Mouse (Mus musculus) lung, postnatal 36 days (tissue): Measurements from ENCODE around the gene Gm3415.
"Not testable (repeated sequence)": the region's sequence is repeated elsewhere in the genome, so short reads cannot be mapped to it uniquely, and the experiment has no call there.

Source experiments
- DNase-seq: peaks from one replicate; pipeline ENCODE4 v3.0.0; 2022; ENCODE audit warnings: mixed read lengths

Gene Gm3415

GRCm38 (mm10) chr5:146555836-146556235 is at the start of gene Gm3415:
TSS of gene Gm3415 (plus strand) at chr5:146556136.
- DNase-seq = not testable (repeated sequence)

GRCm38 (mm10) chr5:146513823-146514222 is 42.1 kb upstream of the Gm3415 start, which contains the start of gene Gm3402:
TSS of gene Gm3402 (plus strand) at chr5:146514123.
- DNase-seq = not testable (repeated sequence)

DNA sequence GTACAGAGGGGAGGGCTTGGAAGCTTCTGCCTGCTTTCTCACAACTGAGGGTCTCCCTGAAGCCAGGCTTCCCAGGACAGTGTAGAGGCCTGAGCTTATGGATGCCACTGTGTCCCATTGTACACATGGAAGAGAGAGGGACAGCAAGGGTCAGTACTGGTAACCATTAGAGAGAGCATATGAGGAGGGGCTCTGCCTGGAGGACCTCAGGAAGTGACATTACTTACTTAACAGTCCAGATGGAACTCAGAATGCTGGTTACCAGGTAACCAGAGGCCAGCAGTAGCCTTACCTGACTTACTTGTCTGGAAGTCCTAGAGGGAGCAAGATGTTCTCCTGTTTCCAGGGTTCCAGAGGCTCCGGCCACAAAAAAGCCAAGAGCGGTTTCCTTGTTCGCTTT is 30.4 kb upstream of the Gm3415 start, which contains the start of gene Gm3404:
Gene Gm3404 (plus strand): TSS at position 301 of the 400 bp plus-strand sequence.
- not testable (repeated sequence) for DNase-seq

DNA sequence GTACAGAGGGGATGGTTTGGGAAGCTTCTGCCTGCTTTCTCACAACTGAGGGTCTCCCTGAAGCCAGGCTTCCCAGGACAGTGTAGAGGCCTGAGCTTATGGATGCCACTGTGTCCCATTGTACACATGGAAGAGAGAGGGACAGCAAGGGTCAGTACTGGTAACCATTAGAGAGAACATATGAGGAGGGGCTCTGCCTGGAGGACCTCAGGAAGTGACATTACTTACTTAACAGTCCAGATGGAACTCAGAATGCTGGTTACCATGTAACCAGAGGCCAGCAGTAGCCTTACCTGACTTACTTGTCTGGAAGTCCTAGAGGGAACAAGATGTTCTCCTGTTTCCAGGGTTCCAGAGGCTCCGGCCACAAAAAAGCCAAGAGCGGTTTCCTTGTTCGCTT is 18.6 kb upstream of the Gm3415 start, which contains the start of gene Gm3409:
Gene Gm3409 (plus strand): TSS at position 301 of the 400 bp plus-strand sequence.
- not testable (repeated sequence) for DNase-seq

GRCm38 (mm10) chr5:146564259-146564658 is 8.3 kb downstream of the Gm3415 start:
- no peak for DNase-seq

DNA sequence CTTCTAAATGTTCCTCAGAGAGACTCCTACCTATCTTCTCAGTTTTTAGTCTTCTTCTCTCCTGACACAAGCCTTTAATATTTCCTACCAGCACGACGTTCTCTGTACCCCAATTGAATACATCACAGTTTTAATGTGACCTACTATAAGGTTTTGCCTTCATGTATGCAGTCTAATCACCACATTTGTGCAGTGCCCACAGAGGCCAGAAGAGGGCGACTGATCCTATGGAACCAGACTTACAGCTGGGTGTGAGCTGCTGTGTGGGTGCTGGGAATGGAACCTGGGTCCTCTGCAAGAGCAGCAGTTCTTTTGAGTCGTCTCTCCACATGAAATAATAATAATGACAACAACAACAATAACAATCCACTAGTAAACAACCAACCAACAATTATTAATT is 11.1 kb downstream of the Gm3415 start:
- DNase-seq = no peak

DNA sequence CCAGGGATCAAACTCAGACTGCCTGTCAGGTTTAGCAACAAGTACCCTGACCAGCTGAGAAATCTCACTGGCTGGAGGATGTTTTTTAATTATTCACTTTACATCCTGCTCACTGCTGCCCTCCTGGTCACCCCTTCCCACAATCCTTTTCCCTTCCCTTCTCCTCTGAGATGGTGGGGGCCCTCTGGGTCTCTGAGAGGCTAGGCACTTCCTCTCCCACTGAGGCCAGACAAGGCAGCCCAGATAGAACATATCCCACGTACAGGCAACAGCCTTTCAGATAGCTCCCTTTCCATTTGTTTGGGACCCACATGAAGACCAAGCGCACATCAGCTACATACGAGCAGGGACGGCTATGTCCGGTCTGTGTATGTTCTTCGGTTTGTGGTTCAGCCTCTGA is 14.2 kb downstream of the Gm3415 start:
- not testable (repeated sequence) for DNase-seq

- not testable (repeated sequence) for DNase-seq
These were observed 16.1 kb downstream of the Gm3415 start for GRCm38 (mm10) chr5:146571830-146572734.

- not testable (repeated sequence) for DNase-seq
These were observed 16.8 kb downstream of the Gm3415 start for GRCm38 (mm10) chr5:146572735-146573042.

DNA sequence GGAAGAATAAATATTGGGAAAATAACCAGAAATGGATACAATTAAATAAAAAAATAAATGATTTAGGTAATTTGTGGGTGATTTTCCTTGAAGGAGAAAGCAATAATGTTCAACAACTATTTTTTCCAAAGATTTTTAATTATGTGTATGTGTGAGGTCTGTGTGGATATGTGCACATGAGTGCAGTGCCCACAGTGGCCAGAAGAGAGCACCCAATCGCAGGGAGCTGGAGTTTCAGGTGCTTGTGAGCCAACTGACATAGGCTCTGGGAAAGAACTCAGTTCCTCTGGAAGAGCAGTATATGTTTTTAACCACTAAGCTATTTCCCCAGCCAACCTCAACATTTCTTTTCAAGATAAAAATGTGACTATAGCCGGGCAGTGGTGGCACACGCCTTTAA is 20.7 kb downstream of the Gm3415 start:
- DNase-seq = no peak

DNA sequence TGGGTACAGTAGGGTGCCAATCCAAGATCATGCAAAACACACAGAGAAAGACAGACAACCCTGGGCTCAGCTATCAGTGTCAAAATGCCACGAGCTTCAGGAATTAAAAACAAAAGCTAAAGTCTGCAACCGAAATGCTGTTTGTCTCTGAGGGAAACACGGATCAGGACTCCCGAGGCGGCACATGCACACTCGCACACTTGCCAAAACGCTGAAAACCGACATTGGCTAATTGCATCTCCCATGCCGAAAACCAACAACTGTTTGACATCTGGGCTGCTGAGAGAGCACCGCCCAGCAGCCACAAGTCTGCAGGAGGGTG is 28.2 kb downstream of the Gm3415 start:
- no peak for DNase-seq

DNA sequence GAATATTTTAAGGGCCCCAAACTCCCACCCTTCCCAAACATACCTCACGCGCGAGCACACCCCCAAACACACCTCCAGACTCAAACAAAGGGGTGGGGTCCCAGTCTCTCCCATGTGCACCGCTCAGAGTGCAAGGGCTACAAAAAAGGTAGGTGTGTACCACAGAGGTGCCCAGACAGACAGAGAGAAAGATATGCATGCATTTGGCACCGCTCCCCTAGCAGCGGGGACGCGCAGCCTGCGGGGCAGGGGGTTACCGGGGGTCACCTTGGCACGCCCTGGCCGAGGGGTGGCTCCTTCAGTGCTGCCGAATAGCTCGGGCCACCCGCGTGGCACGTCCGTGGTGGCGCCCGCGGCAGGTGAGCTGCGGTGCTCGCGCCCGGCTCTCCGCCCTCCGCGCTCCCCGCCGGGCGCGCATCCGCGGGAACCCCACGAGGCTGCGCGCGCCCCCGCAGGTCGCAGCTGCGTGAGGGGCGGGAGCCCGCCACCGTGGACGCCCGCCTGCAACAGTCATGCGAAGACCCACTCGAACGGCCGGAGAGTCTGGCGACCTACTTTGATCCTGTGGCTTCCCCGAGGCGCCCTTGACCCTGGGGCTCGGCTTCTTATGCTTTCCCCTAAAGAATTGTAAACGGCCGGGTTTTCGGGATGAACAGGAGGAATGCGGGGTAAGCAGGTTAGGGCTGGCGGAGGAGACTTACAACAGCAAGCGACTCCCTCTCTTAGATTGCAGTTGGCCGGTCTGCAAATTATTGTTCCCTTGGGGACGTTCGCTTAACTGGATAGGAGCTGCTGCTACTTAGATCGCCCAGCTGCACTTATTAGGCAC is 28.8 kb downstream of the Gm3415 start, which contains the start of gene Gpr12:
Gene Gpr12 (minus strand): TSS at position 762 of the 829 bp plus-strand sequence.
- no peak for DNase-seq

- DNase-seq = no peak
These were observed 29.3 kb downstream of the Gm3415 start for GRCm38 (mm10) chr5:146585307-146585651.

DNA sequence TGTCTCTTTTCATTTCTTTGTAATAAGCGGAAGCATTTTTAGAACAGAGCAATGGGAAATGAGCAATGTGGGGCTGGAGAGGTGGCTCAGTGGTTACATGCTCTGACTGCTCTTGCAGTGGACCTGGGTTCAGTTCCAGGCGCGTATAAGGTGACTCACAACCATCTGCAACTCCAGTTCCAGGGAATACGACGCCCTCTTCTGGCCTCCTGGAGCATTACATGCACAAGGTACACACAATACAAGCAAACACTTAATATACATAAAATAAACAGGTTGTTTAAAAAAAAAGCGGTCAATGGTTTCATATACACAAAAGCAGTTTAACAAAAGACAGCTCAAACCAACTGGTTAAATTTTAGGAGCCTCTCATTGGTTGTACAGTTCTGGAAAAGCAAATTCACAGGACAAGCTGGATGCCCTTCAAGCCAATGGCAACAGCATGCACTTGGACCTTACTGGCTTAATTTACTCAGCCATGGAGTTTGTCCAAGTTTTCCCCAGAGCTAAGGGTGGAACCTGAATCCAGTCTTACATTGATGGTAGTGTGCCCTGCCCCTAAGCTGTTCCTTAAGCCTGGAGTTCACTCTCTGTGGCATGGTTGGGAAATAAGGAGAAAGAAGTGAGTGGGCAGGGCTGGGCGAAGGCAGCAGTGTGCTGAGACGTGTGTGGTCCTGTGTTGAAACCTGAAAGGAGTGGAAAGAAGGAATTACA is 30.6 kb downstream of the Gm3415 start:
- DNase-seq = no peak

DNA sequence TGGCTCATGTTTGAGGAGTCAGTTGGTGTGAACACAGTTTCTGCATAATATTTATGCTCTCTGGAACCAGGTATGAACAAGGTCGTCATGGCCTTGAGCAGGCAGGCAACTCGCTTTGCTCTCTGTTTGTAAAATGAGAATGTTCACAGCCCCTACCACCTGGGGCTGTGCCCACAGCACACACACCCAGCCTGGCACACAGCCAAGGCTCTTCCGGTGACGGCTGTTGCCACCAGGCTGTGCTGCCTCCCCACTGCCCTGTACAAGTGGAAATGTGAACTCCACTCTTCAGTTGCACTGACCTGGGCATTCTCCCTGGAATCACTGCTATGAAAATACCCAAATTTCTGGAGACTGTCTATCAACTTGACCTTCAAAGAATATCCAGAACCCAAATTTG is 35.1 kb downstream of the Gm3415 start:
- DNase-seq = no peak

DNA sequence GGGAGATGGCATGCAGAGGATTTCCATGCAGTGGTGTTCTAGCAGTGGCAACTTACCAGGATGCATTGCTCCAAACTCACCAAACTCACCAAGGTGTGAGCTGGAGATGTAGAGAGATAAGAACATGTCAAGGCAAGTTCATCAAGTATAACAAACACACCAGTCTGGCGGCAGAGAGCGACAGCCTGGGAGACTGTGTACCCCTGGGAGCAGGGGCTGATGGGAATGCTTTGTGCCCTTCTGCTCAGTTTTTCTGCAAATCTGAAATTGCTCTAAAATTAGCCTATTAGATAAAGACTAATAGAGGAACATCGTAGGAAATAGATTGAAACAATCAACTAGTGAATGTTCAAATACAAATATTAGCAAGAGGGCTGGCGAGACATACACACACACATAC is 35.7 kb downstream of the Gm3415 start:
- no peak for DNase-seq

GRCm38 (mm10) chr5:146592580-146592979 is 36.6 kb downstream of the Gm3415 start:
- DNase-seq = no peak

- no peak for DNase-seq
These were observed 40.9 kb downstream of the Gm3415 start for GRCm38 (mm10) chr5:146596612-146597502.

GRCm38 (mm10) chr5:146597503-146597874 is 41.6 kb downstream of the Gm3415 start:
- no peak for DNase-seq

- no peak for DNase-seq
These were observed 42.5 kb downstream of the Gm3415 start for GRCm38 (mm10) chr5:146598215-146599119.

DNA sequence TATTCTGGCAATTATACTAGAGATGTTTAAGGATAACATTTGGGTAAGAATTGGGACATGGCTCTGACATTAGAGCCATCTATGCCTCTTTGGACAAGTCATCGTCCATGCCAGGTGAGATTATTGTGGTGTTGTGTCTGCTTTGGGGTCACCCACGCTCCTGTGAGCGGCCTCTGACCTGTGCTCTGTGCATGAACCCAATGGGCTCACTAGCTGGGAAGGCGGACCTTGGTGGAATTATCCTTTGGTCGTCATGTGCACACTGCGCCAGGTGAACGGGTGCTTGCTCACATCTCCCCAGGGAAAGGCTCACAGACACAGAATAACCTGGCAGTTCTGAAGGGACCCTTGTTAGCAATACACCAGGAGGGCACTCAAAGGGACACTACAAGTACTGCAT is 43.3 kb downstream of the Gm3415 start:
- DNase-seq = not testable (repeated sequence)
